Mouse (Mus musculus) embryonic stem cell, embryonic (primary cell): ENCODE results near the gene Myo3a.

Experiments
- CTCF ChIA-PET, 4 experiments: fragments of 300-600 bp in 2 of 4; fragments of 350-600 bp in 2 of 4; sonication (Branson Sonifier 250); formaldehyde crosslinking; loops; one replicate each; lab custom pipeline; 2022; ENCODE audit warnings: inconsistent platforms in 2 of 4; lab: Charles Lee
- POLR2A ChIA-PET, 4 experiments: fragments of 300-600 bp in 2 of 4; fragments of 350-600 bp in 2 of 4; sonication (Branson Sonifier 250); formaldehyde crosslinking; loops; one replicate each; lab custom pipeline; 2022; ENCODE audit warnings: antibody characterized with exemption in 4 of 4, inconsistent platforms in 1 of 4; lab: Charles Lee

Gene Myo3a

GRCm38 (mm10) chr2:22617951-22618350 lies 390.6 kb downstream of the Myo3a start:
- ChIA-PET POLR2A (interaction anchor here in 1 of 4 experiments (1.1 kb wide), 1 partner anchor 15 kb away, joined by 7 read pairs; no protein-coding TSS in a partner anchor), CTCF (interaction anchor here in 1 of 4 experiments (1.0 kb wide), 1 partner anchor 659 kb away, joined by 3 read pairs; no protein-coding TSS in a partner anchor)

GRCm38 (mm10) chr2:22619416-22619815 lies 392.1 kb downstream of the Myo3a start:
- CTCF ChIA-PET: no interaction called here
- POLR2A ChIA-PET: interaction anchor here in 1 of 4 experiments (0.9 kb wide), 1 partner anchor 1927 kb away, joined by 3 read pairs; no protein-coding TSS in a partner anchor

- ChIA-PET CTCF (interaction anchor here in 1 of 4 experiments (1.2 kb wide), 1 partner anchor 662 kb away, joined by 4 read pairs; no protein-coding TSS in a partner anchor), POLR2A (interaction anchor here in 2 of 4 experiments (0.6 to 0.9 kb wide), 5 partner anchors 40 to 1928 kb away, joined by 3 to 4 read pairs (median 3); no protein-coding TSS in a partner anchor)
Observed at GRCm38 (mm10) chr2:22620030-22620429, 392.7 kb downstream of the Myo3a start.

GRCm38 (mm10) chr2:22620534-22620933 lies 393.2 kb downstream of the Myo3a start:
- POLR2A ChIA-PET: interaction anchor here in 3 of 4 experiments (0.6 to 1.5 kb wide), 6 partner anchors 41 to 1929 kb away, joined by 3 to 6 read pairs (median 3); partner anchors contain the start of gene Pdss1 (in 1 of the 3)
- CTCF ChIA-PET: interaction anchor here in 2 of 4 experiments (0.6 to 1.2 kb wide), 3 partner anchors 247 to 662 kb away, joined by 4 to 5 read pairs (median 4); no protein-coding TSS in a partner anchor

- ChIA-PET POLR2A (interaction anchor here in 2 of 4 experiments (0.5 to 1.5 kb wide), 2 partner anchors 274 to 381 kb away, joined by 6 to 7 read pairs; partner anchors contain the start of gene Pdss1 (in 1 of the 2)), CTCF (interaction anchor here in 2 of 4 experiments (0.6 to 1.2 kb wide), 3 partner anchors 246 to 663 kb away, joined by 4 to 5 read pairs (median 4); no protein-coding TSS in a partner anchor)
Observed at GRCm38 (mm10) chr2:22620978-22621827, 393.9 kb downstream of the Myo3a start.

GRCm38 (mm10) chr2:22621828-22622731 lies 394.8 kb downstream of the Myo3a start, which contains the start of gene Gad2:
Gene Gad2 (plus strand): TSS chr2:22622205.
- CTCF ChIA-PET: no interaction called here
- POLR2A ChIA-PET: interaction anchor here in 2 of 4 experiments (0.5 to 1.5 kb wide), 3 partner anchors 60 to 380 kb away, joined by 3 to 7 read pairs (median 6); partner anchors contain the start of gene Pdss1 (in 1 of the 2)

- CTCF ChIA-PET: interaction anchor here in 1 of 4 experiments (0.6 kb wide), 1 partner anchor 125 kb away, joined by 3 read pairs; no protein-coding TSS in a partner anchor
Observed at GRCm38 (mm10) chr2:22623111-22624070, 396.1 kb downstream of the Myo3a start.

GRCm38 (mm10) chr2:22624188-22624975 lies 397.1 kb downstream of the Myo3a start:
- POLR2A ChIA-PET: no interaction called here

More at GRCm38 (mm10) chr2:22623111-22624070, 396.1 kb downstream of the Myo3a start:
- POLR2A ChIA-PET: interaction anchor here in 1 of 4 experiments (0.9 kb wide), 1 partner anchor 14 kb away, joined by 4 read pairs; no protein-coding TSS in a partner anchor

GRCm38 (mm10) chr2:22625096-22625960 lies 398.0 kb downstream of the Myo3a start:
- ChIA-PET POLR2A (no interaction called here), CTCF (no interaction called here)

More at GRCm38 (mm10) chr2:22624188-22624975, 397.1 kb downstream of the Myo3a start:
- CTCF ChIA-PET: interaction anchor here in 1 of 4 experiments (0.6 kb wide), 1 partner anchor 124 kb away, joined by 3 read pairs; no protein-coding TSS in a partner anchor

GRCm38 (mm10) chr2:22627147-22627666 lies 399.9 kb downstream of the Myo3a start:
- ChIA-PET POLR2A (no interaction called here), CTCF (no interaction called here)

- CTCF ChIA-PET: no interaction called here
- POLR2A ChIA-PET: no interaction called here
Observed at GRCm38 (mm10) chr2:22627819-22628432, 400.6 kb downstream of the Myo3a start.

GRCm38 (mm10) chr2:22634766-22635165 lies 407.5 kb downstream of the Myo3a start:
- CTCF ChIA-PET: interaction anchor here in 1 of 4 experiments (0.7 kb wide), 1 partner anchor 289 kb away, joined by 4 read pairs; no protein-coding TSS in a partner anchor
- POLR2A ChIA-PET: no interaction called here

GRCm38 (mm10) chr2:22646134-22646533 lies 418.8 kb downstream of the Myo3a start:
- ChIA-PET POLR2A (no interaction called here), CTCF (no interaction called here)

- ChIA-PET POLR2A (interaction anchor here in 1 of 4 experiments (1.4 kb wide), 1 partner anchor 17 kb away, joined by 3 read pairs; no protein-coding TSS in a partner anchor), CTCF (interaction anchor here in 1 of 4 experiments (1.4 kb wide), 1 partner anchor 690 kb away, joined by 4 read pairs; no protein-coding TSS in a partner anchor)
Observed at GRCm38 (mm10) chr2:22648394-22648793, 421.1 kb downstream of the Myo3a start.
